Mouse (Mus musculus): ENCODE data around the gene Gm7102. TPM values are rescaled to one million over a fixed set of nuclear protein-coding genes. Genes with fewer than 3 reads are reported as not detected.
"Not testable (repeated sequence)": the region's sequence is repeated elsewhere in the genome, so short reads cannot be mapped to it uniquely, and the experiment has no call there.

Gene Gm7102
- total RNA-seq (2021): under 1 TPM; 0.36 to 0.64 TPM

DNA sequence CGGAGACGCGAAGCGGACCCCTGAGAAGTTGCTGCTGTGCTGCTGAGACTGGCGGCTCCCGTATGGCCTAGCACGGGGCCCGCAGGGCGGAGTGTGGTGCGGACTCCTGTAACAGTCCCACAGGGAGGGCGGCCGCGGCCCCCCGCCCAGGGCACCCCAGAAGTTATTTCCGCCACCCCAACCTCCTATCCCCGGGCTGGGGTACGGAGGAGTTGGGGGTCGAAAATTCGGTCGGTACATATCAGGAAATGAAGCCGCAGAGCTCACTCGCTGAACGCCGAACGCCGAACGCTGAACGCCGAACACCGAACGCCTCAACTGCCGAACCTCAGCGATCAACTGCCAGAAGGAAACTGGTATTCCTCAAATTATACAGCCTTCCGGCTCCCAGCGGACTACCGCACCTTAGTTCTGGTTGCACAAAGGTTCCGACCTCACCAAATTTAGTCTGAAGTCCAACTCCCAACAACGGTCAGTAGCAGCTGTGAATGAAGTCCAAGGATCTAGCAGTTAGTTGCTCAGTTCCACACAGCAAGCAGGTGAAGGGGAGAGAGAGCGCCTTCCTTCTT is at the start of gene Gm7102:
Gm7102 (minus strand) TSS at position 554 of the 569 bp plus-strand sequence.
- no peak for DNase-seq
- intact Hi-C loops (cut with DNase I): no loop called here

DNA sequence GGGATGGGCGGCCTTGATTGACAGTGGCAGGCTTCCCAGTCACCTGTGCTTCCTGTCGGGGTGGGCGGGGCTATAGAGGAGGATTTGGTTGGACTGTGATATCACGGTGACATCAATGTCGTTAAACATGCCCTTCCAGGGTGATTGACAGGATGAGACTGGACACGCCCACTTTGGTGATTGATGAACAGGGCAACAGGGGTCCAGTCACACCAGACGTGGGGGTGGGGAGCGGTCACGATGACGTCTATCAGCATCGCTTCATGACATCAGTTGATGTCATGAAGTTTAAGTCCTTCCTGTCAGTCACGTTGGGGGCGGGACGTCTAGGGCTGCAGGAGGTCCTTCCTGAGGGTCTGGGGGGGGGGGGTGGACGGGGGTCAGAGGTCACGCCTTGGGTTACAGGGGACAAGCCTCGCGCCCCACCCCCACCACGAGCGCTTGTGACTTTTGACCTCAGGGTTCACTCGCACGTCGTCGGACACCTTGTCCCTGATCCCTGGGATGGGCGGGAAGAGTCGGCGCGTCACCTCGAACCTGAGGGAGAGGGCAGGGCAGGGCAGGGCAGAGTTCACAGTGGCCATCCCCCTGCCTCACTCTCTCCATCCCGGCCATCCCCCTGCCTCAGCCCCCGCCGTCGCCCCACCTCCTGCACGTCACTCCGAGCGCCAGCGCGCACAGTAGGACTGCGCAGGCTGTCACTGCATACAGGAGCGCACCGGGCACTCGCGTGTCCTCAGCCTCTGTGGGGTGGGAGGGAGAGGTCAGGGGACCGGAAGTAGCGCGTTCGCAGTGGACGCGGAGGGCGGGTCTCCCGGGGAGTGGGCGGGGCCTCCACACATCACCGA is 48.8 kb upstream of the Gm7102 start:
- peak; percentile 17 for DNase-seq
- intact Hi-C loops (cut with DNase I): loop anchor here (10.0 kb wide), 1 partner anchor 330 kb away; no protein-coding TSS in a partner anchor

GRCm38 (mm10) chr19:61223706-61224328 is 47.7 kb upstream of the Gm7102 start:
- no peak for DNase-seq
- intact Hi-C loops (cut with DNase I): loop anchor here (10.0 kb wide), 1 partner anchor 329 kb away; no protein-coding TSS in a partner anchor

- intact Hi-C loops (cut with DNase I); DNase-seq: not testable (repeated sequence)
Measured at GRCm38 (mm10) chr19:61207506-61207905, 31.4 kb upstream of the Gm7102 start.

DNA sequence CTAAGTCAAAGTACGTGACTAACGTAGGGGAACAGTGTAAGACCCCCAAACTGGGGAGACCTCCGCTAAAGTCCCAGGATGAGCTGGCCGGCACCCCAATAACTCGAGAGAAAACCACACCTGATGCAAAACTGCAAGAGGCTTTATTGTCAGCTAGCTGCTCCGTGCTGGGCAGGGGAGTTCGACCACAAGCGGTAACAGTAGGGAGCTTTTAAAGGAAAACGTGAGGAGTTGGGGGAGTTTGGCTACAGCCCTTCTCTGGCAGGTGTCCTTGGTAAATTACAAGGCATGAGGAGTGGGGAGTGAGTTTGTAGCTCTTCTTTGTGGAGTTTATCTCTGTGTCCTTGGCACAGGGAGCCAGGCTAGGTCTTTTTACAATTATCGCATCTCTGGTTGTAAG is 23.7 kb upstream of the Gm7102 start:
- no peak for DNase-seq
- intact Hi-C loops (cut with DNase I): loop anchor here (2.0 kb wide), 1 partner anchor 67 kb away; no protein-coding TSS in a partner anchor

DNA sequence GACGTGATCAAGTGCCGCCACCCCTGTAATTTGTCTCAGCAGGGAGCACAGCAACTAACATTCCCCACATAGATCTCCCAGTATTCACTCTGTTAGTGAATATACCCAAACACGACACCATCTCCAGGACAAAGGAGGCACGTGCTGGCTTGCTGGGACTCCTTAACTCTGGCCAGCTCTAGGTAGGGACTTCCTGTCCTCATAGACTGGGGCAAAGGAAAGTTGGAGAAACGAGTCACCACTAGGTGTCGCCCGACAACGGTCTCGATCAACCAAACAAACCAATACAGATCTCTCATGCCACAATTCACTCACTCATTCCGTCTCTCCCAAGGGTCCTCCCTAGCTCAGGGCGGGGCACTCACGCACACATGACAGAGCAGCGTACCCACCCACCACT is 23.2 kb upstream of the Gm7102 start:
- intact Hi-C loops (cut with DNase I): loop anchor here (2.0 kb wide), 1 partner anchor 67 kb away; no protein-coding TSS in a partner anchor
- DNase-seq: peak; percentile 91

- intact Hi-C loops (cut with DNase I); DNase-seq: not testable (repeated sequence)
Measured at GRCm38 (mm10) chr19:61183590-61183989, 7.5 kb upstream of the Gm7102 start, which contains the start of gene Gm6020. Gene Gm6020, plus strand, starts transcription at chr19:61183890.

DNA sequence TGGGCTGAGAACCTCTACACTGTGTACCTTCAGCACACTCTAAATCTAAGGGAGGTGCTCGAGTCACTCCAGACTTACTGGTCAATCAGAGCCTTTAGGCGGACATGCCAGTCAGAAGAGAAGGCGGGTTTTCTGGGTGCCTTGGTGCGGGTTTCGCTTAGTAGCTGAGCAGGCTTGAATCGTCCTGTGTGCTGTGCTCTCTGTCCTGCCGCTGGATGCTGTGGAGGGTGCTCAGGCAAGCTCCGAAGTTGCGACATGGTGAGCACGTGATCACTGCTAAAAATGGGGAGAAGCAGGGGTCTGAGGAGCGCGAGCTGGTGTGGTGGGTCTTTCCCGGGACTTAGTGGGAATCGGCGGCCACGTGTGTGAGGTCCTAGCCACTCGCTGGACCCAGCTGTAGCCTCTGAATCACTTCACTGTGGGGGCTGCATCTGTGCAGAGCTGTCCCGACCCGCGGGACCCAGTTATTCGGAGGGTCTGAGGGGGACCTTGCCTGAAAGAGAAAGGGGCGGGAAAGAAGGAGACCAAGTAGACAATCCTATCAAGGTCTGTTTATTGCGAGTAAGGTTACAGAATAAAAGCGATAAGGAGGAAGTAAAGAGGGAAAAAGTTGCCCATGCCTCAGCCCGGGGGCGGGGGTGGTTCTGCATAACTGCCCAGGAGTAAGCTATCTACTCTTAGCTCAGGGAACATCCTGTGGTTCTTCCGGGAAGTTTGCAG is 24.2 kb downstream of the Gm7102 start:
- intact Hi-C loops (cut with DNase I): no loop called here
- DNase-seq: no peak

DNA sequence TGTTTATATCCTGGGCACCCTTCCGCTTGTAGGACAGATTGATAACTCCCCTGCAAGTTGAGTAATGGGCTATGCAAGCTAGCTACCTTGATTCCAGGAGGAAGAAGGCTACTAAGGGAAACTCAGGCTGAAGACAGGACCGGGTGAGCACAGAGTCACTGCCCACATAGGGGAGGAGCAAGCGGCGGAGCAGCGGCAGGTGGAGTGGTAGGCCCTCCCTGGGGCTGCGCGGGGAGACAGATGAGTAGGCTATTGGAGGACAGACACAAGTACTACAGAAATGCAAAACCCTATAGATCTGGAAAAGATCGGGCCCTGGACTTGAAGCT is 24.8 kb downstream of the Gm7102 start:
- DNase-seq: peak; percentile 1

DNA sequence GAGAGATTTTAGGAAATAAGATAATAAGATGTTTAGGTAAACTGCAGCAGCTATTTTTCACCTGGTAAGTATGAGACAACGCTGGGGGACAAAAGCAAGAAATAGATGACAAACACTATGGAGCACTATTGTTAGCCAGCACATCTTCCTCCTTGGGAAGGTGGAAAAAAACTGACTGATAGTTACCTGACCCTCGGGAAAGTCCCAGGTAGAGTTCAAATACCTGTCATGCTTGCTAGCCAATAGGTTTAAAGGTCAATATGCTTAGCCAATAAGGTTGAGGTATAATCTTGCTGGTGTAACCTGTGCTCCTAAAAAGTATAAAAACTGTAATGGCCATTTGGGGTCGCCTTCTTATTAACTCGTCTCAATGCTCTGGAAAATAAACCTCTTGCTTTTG is 34.8 kb downstream of the Gm7102 start:
- intact Hi-C loops (cut with DNase I): no loop called here
- DNase-seq: no peak

More for the DNA sequence above, 24.8 kb downstream of the Gm7102 start:
- intact Hi-C loops (cut with DNase I): no loop called here

GRCm38 (mm10) chr19:61140342-61141206 is 35.5 kb downstream of the Gm7102 start, which contains the start of gene Zfp950:
Gene Zfp950, minus strand, starts transcription at chr19:61140840.
- DNase-seq: peak; percentile 71
- intact Hi-C loops (cut with DNase I): no loop called here

DNA sequence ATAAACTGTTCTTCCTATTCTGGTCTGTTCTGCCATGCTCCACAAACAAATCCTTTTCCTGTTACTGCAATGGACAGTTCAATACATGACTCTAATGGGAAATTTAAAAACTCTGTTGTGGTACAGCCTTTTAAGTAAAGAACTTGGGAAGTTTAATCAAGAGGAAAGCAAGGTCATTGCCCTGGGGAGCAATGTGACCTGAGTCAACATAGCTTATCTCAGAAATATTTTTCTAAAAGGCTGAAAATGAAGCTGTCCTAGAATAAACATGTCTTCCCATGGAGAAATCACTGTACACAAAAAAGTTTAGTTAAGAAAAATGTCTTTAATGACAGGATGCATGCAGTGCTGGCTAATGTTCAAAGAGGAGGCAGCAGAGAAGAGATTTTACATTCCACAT is 37.5 kb downstream of the Gm7102 start:
- intact Hi-C loops (cut with DNase I): no loop called here
- no peak for DNase-seq

GRCm38 (mm10) chr19:61131096-61131495 is 45.0 kb downstream of the Gm7102 start:
- no peak for DNase-seq
- intact Hi-C loops (cut with DNase I): no loop called here

Other genes with a start within 250 kb of the Gm7102 start
- 10 to 100 TPM; 33.1 to 44.8 TPM for gene Zfp950, start 35.5 kb downstream of the Gm7102 start, total RNA-seq (2021)
- gene Gm6020, start 7.6 kb upstream of the Gm7102 start, total RNA-seq (2021): not detected
- gene Csf2ra, start 52.1 kb upstream of the Gm7102 start, total RNA-seq (2021): 10 to 100 TPM; 55.5 to 58.7 TPM
- gene Gm21060, start 120.8 kb upstream of the Gm7102 start, total RNA-seq (2021): not detected

Measured in left cerebral cortex, postnatal 4 days (tissue).